Mouse (Mus musculus): ENCODE results near the gene Tex26.

DNA sequence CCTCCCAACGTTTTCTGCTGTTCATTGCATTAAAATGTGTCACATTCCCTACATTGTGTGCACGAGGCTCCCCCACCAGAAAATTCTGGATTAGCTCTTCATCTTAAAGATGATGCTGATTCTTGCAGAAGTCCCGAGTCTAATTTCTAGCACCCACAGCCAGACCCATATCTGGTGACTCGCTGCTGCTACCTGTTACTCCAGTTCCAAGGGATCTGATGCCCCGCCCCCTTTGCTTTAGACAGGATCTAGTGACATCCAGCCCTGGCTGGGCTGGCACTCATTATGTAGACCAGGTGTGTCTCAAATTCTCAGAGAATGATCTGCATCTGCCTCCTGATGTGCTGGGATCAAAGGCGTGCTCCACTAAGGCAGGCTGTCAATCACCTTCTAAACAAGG lies 2.3 kb upstream of the Tex26 start:
- TF ChIP-seq GATA1 (IDR thresholded peaks at IDR 0.05; ENCODE audit: borderline replicate concordance, low read length), result no peak
- TF ChIP-seq FLI1 (IDR thresholded peaks at IDR 0.05; ENCODE audit: low read length), result no peak

All from megakaryocyte, embryonic 14.5 days (primary cell).